Mouse (Mus musculus): Measurements from ENCODE around the gene Hcfc2. TPM values are rescaled to one million over a fixed set of nuclear protein-coding genes. Genes with fewer than 3 reads are reported as not detected.

The Hcfc2 gene
- 10 to 100 TPM; 25.4 to 33.2 (median 29.1) TPM for total RNA-seq (2022)

DNA sequence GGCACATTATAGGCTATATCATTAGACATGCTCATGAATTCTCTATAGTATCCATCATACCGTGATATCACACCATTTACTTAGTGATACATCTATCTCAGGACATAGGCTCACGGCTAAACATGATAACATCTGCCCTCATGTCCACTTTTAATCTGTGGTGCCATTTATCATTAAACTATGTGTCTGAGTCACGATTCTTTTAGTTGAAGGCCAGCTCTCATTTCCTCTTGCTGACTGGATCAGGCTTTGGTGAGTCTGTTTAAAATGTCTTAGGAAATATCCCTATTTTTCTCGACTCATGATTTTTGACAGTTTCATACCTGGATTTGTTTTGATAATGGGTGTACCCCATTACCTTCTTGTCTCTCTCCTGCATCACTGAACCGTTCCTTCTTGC is at the start of gene Hcfc2:
Hcfc2 (plus strand) TSS at position 205 of the 400 bp plus-strand sequence.
- no peak for DNase-seq (ENCODE audit: low spot score in 2 of 2)

DNA sequence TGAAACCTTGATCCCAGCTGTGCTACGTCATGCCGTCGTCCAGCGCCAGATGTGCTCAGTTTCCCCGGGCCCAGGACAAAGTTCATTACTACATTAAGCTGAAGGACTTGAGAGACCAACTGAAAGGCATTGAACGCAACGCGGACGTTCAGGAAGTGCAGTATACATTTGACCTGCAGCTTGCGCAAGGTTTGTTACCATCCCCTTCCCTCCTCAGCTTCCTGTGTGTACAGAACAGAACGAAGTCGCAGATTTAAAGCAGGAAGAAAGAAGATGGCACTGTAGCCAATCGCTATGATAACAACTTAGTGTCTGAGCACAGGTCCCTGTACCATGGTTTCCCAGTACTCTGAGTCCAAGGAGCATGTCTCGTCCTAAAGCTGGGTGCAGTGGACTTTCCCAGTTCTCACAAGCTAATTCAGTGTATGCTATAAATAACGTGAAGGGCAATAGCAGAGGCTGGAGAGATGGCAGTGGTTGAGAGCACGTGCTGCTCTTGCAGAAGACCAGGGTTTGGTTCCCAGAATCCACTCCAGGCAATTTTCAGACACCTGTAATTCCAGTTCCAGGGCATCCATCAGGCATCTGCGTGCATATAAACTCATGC is 48.7 kb upstream of the Hcfc2 start:
- no peak for DNase-seq (ENCODE audit: low spot score in 2 of 2)

DNA sequence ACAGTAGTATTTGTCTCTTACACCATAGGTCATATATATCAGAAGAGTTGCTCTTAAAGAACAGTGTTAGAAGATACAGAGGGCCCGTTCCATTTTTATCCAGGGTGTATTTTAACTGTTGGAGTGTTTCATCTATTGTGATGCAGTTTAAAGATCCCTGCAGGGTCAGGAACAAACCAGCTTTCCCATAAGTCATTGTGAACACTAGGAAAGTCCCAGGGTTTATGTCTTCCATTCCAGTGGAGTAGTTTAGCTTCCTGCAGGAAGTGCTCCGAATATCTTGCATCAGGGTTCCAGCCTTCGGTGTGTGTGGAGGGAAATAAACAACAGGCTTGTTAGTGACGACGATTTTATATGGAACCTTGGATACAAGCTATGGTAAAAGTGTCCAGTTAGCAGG is 44.7 kb upstream of the Hcfc2 start:
- DNase-seq (ENCODE audit: low spot score in 2 of 2), result no peak

DNA sequence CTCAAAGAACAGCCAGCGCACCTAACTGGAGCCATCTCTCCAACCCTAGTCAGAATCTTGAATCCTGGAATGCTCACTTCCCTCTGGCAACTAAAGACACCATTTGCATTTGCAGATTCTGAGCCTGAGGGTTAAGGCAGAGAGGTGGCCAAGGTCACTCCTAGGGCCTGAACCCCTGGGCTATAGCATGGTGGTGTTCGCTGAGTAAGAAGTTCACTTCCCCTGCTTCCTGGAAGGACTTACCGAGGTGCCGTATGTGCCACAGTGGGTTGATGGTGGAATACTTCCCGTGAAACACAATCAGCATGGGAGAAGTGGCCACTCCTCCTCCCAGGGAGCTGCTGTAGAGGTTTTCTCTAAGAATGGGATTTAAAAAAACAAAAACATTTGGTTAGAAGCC is 43.3 kb upstream of the Hcfc2 start:
- no peak for DNase-seq (ENCODE audit: low spot score in 2 of 2)

DNA sequence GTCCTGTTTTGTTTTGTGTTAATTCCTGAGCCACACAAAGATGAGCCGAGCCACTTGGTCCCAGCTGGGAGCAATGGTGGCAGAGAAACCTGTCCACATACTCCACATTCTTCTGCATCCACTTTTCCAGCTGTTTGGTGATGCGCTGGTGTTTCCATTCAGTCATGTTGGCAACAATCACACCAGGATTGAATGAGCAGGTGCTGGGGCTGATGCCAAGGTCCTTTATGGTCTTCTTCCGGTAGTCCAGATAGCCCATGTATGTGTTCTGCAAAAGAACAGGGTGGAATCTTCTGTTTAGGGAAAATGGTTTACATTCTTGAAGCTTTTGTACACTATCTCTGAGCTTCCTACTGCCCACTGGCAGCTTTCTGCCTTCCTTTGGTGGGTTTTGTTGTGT is 41.4 kb upstream of the Hcfc2 start:
- no peak for DNase-seq (ENCODE audit: low spot score in 2 of 2)

DNA sequence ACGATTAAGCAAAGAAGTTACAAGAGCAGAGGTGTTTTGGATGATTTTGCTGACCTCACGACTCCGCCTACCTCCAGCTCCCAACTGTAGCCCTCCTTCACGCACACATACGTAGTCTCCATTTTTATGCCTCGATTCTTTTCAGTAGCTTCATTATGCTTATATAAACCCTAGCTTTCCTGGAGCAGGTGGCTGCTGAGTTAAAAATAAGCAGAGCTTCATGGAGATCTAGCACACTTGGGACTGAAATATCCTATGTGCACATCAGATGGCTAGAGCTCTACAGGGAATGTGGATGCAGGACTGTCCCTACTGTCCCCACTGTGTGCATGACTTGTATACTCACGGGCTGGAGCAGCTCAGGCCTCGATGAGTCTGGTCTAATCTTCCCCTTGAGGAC is 34.1 kb upstream of the Hcfc2 start:
- DNase-seq (ENCODE audit: low spot score in 2 of 2), result no peak

DNA sequence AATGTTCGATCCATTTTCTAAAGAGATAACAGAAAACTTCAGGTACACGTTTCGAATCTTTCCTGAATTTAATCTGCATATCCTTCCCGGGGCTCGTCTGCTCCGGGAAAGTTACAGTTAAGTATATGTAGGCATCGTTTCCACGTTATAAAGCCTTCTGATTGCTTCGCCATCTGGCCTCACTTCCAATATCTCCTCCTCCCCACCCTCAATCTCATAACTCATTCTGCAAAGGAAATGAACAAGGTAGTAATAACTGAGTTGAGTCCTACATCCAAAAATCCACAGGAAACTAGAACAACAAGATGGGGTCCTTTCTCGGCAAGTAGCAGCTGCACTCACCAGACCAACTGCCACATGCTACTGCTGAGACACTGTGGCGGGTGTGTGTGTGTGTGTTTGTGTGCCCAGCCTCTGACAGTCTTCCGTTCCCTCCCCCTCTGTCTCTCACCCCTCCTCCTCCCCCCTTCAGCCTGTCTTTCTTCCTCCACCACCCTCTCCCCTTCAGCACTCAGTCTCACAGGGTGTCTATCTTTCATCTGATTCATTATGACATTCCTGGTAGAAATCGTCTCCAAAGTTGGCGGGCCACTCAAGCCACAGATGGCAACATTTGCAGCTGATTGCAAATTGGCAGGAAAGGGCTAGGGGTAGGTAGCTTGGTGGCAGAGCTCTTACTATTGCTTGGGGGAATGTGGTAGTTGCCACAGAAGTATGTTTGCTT is 33.5 kb upstream of the Hcfc2 start:
- no peak for DNase-seq (ENCODE audit: low spot score in 2 of 2)

DNA sequence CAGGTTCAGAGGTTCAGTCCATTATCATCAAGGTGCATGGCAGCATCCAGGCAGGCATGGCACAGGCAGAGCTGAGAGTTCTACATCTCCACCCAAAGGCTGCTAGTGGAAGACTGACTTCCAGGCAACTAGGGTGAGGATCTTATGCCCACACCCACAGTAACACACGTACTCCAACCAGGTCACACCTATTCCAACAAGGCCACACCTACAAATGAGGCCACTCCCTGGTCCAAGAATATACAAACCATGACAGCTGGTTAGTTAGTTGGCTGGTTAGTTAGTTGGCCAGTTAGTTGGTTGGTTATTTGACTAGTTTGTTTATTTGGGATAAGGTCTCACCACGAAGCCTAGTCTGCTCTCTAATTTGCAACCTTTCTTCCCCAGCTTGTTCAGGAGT is 32.7 kb upstream of the Hcfc2 start:
- DNase-seq (ENCODE audit: low spot score in 2 of 2), result no peak

DNA sequence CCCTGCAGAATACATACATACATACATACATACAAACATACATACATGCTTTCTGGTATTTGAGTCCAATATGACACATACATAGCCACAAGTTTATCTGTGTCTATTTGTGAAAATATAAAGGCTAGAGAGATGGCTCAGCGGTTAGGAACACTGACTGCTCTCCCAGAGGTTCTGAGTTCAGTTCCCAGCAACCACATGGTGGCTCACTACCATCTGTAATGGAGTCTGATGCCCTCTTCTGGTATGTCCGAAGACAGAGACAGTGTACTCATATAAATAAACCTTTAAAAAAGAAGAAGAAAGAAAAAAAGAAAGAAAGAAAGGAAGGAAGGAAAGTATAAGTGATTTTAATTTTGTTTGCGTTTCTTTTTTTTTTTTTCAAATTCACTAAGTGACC is 30.0 kb upstream of the Hcfc2 start:
- DNase-seq (ENCODE audit: low spot score in 2 of 2), result no peak

DNA sequence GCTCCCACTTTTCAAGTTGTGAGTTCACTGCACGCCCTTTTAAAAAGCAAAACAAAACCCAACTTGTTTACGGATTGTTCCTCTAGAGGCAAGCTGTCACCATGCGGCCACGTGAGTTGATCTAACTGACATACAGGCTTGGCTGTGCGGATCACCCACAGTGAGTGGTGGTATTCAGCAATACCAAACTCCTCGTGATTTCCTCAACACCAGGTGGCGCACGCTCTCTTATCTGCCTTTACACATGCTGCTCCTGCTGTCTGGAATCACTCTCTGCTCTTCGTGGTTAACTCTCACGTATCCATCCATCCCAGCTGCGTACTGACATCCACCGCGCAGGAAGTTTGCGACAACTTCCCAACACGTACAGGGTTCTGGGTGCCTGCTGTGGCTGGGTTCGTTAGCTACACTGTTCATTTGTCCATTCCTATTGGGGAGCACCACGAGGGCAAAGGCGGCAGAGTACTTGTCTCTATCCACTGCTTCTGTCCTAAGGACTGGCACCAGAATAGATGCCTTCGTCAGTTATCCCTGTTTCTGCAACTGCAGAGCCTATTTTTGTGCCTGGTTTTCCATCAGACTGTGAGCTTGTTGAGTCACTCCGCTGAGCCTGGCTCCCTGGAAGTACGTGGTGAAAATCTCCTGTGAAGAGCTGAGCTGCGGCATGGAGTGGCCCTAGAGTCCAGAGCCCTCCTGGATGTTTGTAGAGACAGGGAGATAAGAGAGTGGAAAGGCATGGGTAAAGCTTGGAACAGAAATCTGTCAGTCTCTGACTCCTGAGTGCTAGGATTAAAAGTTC is 29.3 kb upstream of the Hcfc2 start:
- DNase-seq (ENCODE audit: low spot score in 2 of 2), result peak; percentile 76 to 79

DNA sequence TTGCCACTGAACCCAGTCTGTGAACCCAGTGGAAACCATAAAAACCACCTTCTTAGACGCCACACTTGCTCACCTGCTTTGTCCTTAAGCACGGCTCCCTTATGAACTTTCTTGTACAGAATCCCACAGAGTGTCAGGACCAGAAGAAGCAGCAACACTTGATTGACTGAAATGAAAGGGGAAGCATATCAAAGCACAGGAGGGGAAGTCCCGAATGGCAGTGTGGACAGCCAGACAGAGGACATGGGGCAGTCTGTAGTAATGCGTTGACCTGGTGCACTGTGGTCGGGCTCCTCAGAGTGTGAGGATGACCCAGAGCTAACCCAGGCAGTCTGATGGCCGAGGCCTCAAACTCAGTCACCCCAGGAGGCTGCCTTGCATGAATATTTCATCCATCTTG is 25.8 kb upstream of the Hcfc2 start:
- DNase-seq (ENCODE audit: low spot score in 2 of 2), result no peak

DNA sequence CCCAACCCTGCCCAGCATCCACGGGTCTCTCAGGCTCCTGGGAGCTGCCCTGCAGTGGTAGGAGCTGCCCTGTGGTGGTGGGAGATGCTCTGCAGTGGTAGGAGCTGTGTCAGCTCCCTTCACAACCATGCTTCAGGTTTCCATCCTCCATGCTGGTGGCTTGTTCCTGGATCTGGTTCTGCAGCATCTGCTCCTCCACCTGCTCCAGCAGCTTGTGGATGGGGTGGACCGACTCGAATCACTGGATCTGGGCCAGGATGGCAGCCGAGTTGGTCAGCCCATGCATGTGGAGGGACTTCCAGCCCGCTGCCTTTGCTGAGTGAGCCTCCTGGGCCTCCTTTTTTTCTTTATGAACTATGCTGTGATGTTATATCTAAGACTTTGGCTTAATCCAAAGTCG is 19.0 kb upstream of the Hcfc2 start:
- no peak for DNase-seq (ENCODE audit: low spot score in 2 of 2)

DNA sequence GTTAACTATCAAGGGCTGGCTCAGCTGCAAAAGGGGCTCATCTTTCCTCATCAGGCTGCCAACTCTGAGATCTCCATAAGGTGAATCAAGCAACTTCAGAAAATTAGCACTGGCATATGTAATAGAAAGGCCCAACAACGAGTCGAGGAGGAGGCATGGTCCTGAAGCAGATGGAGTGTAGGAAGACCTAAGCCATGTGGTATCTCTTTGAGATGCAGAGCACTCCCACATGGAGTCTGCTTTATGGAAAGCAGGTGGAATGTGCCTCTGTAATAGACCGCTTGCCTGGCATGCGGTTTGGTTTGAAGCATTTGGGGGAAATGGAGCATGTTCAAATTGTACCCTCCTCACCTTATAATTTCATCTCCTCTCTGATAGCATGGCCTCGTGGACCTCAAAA is 15.2 kb upstream of the Hcfc2 start:
- no peak for DNase-seq (ENCODE audit: low spot score in 2 of 2)

DNA sequence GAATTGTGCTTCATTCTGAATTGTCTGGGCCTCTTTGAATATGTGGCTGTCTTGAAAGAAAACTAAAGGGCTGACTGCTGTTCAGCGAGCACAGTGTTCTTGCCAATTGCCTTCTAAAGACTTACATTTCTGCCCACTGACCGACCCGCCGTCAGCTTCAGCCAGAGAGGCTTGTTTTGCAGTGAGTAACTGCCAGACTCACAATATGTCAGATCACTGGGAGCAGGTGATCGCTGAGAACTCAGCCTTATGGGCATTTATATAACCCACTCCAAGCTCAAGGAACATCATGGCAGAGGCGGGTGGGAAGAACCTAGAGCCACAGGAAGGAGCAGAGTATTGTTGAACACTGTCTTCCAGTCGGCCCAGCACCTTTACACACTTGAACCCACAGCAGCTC is 14.3 kb upstream of the Hcfc2 start:
- no peak for DNase-seq (ENCODE audit: low spot score in 2 of 2)

DNA sequence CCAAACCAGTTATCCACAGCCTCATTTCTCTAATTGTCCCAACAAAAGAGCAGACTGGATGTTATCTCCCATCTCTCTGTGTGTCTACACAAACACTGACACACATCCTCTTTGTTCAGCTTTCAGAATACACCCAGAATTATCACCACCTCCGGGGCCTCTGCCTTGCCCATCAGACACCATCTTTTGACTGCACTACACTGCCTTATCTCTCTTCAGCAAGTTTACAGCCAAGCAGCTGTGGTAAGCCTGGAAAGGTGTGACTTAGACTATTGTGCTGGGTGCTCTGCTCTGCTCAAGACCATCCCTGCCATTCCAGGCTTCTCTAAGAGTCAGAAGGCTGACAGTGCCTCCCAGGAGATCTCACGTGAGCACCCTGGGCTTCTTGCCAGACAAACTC is 10.5 kb upstream of the Hcfc2 start:
- no peak for DNase-seq (ENCODE audit: low spot score in 2 of 2)

DNA sequence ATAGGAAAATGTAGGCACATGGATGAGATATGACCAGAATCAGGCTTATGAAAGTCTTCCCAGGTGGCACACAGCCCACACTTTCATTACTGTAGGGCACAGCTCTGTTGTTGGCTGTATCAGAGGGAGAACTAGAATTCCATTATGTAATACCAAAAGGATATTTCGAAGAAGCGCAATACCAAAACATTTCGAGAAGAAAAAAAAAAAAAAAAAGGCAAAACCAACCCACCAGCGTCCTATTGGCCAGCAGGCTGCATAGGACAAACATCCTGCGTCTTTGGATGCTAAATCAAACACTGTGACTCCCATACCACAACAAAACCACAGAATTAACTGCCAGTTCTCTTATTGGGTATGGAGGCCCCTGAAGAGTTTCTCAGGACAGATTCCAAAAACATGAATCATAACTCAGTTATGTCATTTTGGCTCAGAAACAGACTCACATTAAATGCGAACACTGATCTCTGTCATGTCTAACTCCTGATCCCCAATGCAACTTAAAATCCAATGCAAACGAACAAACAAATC is 6.2 kb upstream of the Hcfc2 start:
- DNase-seq (ENCODE audit: low spot score in 2 of 2), result peak in 1 of 2 experiments; percentile 24

DNA sequence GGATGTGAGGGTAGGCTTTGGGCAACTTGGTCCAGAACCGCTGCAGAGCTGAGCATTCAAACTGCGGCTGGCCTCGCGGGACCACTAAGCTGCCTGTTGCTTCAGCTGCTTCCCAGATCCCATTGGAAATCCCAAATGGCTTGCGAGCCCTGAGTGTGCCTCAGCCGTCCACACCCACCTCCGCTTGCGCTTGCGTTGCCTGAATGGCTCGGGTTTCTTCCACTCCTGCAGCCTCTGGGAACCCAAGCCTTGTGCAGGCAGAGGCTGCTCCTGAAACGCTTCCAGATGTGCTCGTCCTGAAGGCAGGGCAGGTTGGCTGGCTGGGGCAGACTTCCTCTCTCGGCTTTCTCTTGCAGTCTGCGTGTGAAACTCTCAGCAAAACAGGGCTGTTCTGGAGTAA is 5.5 kb upstream of the Hcfc2 start, which contains the start of gene Glt8d2:
Glt8d2 (minus strand) TSS at position 157 of the 400 bp plus-strand sequence.
- peak; percentile 69 to 81 for DNase-seq (ENCODE audit: low spot score in 2 of 2)

DNA sequence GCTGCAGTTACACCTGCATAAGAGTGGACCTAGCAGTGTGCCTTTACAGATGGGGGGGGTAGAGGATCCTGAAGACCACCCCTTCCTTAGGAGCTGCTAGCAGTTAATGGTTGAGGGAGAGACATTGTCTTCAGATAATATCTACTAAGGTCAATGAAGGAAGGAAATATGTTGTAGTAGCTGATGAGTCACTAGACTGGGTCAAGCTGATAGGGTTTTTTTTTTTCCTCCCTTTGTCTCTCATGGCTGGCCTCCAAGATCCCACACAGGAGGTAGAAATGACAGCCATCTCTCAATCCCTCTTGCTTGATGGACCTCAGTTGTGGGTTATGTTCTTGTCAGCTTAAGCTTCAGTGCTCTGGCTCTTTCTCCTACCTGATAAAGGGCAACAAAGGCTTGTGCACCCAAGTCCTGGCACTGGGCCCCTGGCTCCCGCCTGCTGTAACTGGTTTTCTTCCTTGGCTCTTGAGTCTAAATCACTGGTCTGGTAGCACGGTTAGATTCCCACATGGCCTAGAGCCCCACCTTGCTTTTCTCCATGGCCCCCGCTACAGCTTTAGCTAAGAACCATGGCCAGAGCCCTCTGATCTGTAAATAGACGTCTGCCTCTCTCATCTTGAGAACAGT is 606 bp downstream of the Hcfc2 start:
- no peak for DNase-seq (ENCODE audit: low spot score in 2 of 2)

DNA sequence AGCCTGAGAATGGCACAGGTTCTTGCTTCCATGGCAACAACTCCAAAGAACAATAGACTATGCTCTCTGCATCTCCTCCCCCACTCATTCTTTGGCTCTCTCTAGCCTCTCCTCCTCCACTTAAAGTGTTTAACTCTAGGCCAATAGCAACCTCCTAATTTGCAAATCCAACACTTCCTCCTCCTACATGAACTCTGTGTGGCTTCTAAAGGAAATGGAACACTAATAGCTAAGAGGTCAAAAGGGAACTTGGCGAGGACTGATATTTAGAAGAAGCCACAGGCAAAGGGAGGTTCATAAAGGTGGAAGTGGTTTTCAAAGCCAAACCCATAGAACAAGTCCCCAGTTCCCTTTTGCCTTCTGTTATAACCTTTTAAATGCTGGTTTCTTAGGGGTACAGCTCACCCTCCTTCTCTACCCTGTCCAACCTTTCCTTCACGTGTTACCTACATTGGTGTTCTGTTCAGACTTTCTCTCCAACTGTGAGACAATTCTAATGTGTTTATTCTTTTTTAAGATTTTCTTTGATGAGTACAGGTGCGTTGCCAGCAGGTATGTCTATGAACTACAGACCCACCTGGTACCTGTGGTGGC is 1.4 kb downstream of the Hcfc2 start:
- DNase-seq (ENCODE audit: low spot score in 2 of 2), result no peak

DNA sequence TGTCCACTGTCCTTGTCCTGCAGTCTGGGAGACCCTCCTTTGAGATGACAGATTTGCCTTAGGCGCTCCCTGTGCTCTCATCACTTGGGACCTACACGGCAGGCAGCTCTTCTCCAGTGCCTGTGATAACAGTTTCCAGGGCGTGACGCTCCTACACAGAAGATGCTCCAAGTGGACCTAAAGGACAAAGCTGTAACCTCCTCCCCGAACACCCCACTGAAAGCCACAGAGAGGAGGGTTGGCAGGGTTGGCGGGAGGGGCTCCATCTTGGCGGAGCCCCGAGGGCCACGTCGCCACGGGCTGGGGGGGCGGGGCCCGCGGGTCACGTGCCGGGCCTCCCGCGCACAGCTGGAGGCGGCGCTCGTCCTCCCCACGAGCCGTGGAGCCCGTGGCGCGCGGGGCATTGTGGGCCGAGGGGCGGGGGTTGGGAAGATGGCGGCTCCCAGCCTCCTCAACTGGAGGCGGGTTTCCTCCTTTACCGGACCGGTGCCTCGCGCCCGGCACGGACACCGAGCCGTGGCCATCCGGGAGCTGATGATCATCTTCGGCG is 2.8 kb downstream of the Hcfc2 start:
- DNase-seq (ENCODE audit: low spot score in 2 of 2), result peak; percentile 66 to 81

All from gastrocnemius, adult 8-10 months (tissue).